Mouse (Mus musculus) embryo, embryonic 11 days (tissue): ENCODE measurements around the gene 4930402H24Rik.
"Not testable (repeated sequence)": the region's sequence is repeated elsewhere in the genome, so short reads cannot be mapped to it uniquely, and the experiment has no call there.

Source experiments
- DNase-seq: peaks from one replicate; pipeline ENCODE4 v3.0.0-alpha.2; 2015

The 4930402H24Rik gene

DNA sequence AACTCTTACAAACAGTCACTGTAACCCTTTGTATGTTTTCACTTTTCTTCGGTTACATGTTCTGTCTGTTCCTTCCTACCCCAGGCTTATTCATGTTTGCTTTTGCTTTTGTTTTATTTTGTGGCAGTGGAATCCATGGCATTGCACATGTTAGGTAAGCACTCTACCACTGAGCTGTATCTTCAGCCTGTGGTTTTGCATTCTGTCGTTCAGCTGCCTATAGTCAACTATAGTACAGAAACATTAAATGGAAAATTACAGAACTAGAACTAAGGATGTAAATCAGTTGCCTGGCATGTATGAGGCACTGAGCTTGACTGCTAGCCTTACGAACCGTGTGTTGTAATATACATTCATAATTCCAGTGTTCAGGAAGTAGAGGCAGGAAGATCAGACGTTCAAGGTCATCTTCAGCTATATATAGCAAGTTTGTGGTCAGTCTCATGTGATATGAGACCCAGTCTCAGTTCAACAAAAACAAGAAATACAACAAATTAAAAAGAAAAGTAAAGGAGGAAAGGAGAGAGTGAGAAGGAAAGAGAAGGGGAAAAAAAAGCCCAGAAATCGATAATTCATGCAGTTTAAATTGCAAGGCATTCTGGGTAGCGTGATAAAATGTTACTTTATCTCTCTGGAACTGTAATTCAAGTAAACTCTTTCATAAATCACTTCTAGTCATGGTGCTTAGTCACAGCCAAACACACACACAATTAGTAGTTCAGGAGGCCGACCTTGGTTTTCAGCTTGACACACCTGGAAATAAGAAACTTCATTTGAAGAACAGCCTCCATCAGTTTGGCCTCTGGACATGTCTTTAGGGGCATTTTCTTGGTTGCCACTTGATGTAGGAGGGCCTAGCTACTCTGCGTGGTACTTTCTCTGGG is 54.6 kb downstream of the 4930402H24Rik start:
- no peak for DNase-seq

DNA sequence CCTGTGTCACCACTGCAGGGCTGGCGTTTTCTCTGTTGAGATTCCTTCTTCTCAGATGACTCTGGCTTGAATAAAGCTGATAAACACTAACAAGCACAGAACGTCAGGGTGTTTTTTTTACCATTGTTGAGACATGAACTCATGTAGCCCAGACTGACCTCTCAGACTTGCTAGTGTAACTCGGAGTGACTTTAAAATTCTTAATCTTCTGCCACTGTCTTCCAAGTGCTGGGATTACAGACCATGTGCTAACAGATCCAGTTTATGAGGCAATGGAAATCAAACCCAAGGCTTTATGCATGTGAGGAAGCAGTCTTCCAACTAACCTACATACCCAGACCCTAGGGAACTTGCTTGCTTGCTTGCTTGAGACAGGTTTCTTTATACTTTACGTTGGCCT is 56.5 kb downstream of the 4930402H24Rik start:
- no peak for DNase-seq

DNA sequence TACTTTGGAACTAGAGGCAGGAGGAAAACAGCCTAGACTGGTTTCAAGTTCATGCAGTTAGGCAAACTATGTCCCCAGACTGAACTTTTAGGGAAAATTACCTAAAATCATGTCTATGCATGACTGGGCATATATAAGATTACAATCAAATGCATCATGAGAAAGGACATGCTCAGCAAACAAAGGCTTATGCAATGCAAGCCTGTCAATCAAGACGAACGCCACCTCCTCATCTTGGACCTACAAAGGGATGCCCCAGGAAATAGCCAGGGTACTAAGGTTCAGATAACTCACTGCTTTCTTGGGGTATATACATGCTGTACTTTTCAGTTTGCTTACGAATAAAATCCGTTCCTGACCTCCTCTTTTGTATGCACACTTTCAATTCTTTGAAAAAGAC is 57.9 kb downstream of the 4930402H24Rik start:
- DNase-seq, result no peak

DNA sequence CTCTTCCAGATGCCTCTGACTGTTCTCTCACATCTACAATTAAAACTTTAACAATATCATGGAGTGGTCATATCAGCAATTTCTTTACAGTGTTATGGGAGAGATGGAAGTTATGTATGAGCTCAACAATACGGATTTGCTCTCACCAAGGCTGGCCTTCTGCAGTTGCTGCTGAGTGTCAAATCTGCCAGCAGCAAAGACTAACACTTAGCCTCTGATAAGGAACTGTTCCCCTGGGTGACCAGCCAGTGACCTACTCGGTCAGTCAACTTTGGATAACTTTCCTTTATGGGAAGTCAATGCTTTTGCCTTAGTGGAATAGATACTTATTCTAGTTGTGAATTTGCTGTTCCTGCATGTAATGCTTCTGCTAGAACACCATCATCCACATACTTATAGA is 62.6 kb downstream of the 4930402H24Rik start:
- DNase-seq, result no peak

DNA sequence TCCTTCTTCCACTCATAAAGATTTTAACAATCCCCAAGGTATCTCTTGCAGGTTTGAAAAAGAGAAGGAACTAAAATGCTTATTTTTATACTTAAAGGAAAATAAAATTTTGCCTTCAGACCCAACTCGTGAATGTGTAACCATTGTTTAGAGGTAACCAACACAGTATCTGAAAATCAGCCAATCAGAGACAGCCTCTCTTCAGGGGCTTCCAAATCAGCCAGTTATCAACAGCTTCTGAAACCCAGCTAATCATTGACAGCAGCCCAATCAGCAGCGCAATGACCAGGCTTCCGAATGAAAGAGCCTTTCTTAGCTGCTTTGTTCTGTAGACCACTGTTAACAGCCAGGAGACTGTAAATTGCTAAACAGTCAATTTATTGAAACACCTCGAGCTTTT is 65.4 kb downstream of the 4930402H24Rik start:
- peak; percentile 87 for DNase-seq

DNA sequence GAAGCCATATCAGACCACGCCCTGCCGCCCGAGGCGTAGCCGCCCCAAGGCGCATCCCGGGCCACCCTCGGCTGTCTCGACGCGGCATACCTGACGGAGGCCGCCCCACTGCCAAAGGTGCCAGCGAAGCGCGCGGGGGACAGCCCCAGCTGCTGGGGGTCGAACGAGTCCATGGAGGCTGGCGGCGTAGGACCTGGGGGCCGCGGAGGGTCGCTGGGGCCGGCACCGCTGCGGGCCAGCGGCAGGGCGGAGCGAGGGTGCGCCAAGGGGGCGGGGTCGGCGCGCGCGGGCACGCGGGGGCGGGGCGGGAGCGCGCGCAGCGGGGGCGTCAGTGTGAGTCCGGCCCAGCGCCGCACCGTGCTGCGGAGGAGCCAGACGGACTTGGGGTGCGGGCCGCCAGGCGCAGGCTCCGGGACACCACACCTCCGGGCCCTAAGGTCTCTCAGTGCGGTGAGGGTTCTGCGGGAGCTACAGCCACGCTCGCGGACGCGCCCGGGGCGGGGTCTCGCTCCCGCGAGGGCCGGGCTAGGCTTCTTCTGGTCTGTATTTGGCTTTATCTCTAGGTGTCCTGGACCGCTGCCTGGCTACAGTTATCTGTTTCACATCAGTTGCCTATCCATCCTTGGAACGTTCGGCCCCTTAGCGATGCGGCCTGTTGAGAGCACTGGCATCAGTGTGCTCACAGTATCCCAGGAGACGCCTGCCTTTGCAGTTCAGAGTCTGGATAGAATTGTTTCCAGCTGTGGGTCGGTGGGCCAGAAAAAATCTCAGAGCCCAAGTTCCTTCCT is 66.1 kb downstream of the 4930402H24Rik start:
- peak; percentile 87 for DNase-seq

DNA sequence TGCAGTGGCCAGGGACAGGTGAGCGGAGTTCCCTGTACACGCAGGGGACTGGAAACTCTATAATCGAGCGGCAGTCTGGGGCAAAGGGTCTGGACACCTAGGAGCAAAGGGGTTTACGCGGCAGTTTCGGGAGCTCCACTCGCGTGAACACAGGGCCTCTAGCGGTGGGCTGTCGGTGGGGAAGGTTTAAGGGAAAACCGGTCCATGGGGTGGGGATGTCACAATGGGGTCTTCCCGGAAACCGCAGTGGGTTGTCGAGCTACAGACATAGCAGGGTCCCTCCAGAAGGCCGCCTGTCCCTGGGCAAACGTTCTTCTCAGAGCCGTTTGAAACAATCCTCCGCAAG is 66.7 kb downstream of the 4930402H24Rik start:
- DNase-seq, result no peak

DNA sequence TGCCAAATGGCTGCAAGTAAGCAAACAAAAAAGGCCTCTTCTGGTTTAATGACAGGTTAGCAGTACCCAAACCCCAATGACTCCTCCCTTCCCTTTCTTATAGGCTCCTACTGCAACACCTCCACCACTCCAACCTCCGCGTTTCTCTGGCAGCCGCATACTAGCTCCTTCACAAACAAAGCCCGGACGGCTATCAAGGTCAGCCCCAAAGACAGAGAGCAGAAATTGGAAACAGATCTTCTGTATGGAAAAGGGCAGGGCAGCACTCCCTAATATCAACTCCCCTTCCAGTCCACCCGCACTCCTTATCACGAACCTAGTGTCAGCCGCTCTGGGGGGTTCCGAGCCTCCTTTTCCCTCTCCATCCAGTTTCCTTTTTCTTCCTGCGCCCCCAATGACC is 67.1 kb downstream of the 4930402H24Rik start:
- DNase-seq, result peak; percentile 34

DNA sequence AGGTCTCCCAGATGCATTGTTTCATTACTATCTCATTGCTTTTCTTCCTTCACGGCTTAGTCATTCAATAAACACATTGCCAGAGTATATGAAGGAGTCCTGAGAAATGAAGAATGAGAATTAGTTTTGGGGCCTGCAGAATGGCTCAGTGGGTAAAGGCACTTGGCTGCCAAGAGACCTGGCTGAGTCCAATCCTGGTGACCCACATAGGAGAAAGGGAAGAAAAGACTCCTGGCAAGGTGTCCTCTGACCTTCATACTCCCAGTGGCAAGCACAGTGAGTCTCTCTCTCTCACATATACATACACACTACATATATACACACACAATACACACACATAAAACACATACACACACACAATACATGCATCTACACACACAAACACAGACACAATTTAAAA is 68.1 kb downstream of the 4930402H24Rik start:
- DNase-seq, result no peak

DNA sequence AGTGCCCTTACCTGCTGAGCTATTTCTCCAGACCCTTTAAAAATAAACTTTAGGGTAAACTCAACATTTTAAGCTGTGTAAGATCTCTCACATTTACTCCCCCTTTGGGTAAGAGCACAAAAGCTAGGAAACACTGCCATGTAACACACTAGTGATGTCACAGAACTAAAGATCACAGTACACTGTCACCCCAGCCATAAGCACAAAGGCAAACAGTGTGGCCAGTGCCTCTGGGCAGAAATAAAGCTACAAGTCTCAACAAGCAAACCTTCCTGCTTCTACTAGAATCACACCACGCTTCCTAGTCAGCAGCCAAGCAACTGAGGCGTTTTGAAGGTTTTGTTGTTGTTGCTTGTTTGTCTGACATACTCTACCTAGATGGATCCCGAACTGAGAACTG is 72.5 kb downstream of the 4930402H24Rik start:
- DNase-seq, result no peak

DNA sequence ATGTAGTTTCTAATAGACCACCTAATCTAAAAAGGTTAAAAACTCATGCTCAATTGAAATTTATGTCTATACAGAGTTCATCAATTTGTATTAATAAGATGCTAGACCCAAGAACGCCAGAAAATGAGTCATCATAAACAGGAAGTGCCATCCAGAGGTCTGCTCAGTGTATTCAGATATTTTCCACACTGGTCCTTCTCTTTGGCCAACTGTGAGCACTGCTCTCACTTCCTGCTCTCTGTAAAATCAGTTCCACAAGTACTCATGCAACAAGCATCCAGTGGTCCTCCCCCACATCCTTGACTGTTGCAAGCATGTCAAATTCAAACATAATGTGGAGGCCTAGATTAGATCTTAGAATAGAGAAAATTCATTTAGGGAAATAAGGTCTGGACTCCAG is 73.6 kb downstream of the 4930402H24Rik start:
- no peak for DNase-seq

DNA sequence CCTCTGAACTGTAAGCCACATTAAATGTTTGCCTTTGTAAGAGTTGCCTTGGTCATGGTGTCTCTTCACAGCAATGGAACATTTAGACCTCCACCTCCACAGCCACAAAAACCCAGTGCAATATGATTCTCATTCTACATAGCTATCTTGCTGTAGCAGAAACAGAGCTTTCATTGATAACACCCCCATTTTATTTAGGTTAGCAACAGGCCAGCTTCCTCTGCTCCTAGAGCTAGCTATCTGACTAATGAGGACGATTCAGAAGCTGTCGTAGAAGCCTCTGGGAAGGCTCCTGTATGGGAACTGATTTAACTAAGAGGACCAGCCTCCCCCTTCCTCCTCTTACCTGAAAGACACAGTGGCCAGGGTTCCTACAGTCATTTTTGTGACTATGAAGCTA is 74.2 kb downstream of the 4930402H24Rik start:
- DNase-seq, result no peak

DNA sequence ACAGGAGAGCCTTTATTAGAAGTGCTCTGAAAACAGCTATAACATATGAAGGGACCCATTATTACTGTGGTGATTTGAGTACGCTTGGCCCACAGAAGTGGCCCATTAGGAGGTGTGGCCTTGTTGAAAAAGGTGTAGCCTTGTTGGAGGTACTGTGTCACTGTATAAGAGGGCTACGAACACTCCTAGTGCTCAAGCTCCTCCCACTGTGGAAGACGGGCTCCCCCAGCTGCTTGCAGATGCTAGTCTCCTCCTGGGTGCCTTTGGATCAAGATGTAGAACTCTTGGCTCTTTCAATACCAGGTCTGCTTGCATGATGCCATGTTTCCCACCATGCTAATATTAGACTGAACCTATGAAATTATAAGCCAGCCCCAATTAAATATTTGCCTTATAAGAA is 76.0 kb downstream of the 4930402H24Rik start:
- no peak for DNase-seq

DNA sequence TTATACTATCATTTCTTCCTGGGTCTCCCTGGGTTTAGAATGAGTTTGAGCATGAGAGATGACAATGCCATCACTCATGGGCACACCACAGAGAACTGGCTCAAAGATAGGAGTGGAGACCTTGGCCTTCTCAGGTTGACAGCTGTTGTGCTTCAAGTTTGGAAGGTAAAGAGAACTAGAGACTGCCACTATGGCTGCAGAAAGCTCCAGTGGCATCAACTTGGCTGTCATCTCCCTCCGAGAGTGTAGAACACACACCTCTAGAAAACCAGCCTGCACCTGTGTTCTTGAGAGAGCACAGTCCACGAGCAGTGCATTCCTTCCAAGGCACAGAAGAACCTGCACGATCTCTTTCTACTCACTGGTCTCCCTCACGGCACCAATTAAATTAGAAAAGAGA is 76.7 kb downstream of the 4930402H24Rik start:
- DNase-seq, result no peak

DNA sequence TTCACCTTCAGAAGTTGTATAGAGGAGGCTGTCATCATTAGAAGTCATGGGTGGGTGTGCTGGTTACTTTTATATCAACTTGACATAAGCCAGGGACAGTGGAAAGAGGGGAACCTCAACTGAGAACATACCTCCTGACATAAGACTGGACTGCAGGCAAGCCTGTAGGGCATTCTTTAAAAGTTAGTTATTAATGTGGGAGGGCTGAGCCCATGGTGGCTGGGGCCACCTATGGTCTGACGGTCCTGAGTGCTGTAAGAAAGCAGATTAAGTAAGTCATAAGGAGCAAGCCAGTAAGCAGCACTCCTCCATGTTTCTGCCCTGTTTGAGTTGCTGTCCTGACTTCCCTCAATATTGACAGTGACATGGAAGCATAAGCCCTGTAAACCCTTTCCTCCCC is 77.5 kb downstream of the 4930402H24Rik start:
- DNase-seq, result no peak

DNA sequence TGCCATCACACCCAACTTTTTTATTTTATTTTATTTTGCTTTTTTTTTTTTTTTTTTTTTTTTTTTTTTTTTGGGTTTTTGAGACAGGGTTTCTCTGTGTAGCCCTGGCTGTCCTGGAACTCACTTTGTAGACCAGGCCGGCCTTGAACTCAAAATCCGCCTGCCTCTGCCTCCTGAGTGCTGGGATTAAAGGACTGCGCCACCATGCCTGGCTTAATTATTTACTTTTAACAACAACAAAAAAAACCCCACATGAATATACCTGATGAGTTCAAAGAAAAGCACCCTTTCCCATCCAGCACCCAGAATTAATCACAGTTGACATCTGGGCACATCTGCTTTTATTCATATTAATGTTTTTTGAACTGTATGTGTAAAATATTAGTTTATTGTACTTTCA is 78.1 kb downstream of the 4930402H24Rik start:
- not testable (repeated sequence) for DNase-seq

DNA sequence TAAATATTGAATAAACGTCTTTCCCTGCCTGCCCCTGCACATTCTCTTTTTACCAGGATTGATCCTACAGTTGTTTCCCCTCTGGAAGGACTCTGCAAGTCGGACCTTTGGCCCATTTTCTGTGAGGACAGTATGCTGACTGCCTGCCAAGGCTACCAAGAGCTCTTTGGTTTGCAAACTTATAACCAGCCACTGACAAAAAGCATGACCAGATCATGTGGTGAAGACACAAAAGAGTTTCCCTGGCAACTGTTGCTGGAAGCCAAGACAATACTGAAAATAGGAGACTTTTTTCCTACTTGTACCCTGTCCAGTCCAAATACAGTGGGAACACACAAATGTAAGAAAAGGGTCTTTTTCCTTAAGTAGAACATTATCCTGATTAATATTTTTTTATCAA is 78.8 kb downstream of the 4930402H24Rik start:
- peak; percentile 18 for DNase-seq

DNA sequence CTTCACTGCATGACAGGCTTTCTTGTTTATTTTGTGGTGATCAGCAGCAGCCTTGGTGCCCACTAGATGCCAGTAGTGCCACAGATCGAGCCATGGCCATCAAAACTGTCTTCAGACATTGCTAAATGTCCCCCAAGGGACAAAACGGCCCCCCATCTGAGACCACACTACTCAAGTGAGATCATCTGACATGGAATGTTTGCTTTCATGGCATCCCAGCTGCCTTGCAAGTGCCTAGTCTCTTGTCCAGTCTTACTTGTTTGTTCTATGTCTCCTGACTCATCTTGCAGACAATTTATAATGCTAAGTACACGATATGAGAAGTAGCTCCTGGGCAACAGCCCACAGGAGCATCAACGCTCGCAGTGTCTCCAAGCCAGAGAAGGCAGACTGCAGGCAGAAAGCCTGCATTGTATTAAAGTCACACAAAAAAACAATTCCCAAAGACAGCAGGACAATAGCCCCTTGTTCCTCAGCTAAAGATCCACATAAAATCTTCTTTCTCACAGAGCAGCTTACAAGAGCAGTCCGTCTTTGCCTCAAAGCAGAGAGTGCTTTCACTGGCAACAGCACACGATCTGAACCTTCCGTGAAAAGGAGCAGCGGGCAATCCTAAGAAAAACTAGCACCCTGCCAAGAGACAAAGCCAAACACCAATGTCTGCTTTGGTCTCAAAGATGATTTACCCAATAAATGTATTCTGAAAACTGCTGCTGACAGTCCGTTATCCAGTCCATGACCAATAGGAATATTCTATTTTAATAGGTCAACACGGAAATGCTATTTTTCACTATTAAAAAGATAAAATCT is 87.2 kb downstream of the 4930402H24Rik start:
- DNase-seq, result peak; percentile 41

DNA sequence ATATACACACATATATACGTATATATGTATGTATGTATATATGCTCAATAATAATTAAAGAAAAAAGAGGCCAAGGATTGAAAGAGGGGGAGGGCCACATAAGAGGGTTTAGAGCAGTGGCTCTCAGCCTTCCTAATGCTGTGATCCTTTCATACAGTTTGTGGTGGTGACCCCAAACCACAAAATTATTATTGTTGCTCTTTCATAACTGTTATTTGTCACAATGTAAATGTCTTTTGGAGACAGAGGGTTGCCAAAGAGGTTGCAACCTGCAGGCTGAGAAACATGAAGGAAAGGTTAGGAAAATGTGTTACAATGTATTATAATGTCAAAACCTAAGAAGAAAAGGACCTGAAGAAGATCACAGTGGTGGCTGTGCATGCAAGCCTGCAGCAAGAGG is 88.3 kb downstream of the 4930402H24Rik start:
- no peak for DNase-seq

DNA sequence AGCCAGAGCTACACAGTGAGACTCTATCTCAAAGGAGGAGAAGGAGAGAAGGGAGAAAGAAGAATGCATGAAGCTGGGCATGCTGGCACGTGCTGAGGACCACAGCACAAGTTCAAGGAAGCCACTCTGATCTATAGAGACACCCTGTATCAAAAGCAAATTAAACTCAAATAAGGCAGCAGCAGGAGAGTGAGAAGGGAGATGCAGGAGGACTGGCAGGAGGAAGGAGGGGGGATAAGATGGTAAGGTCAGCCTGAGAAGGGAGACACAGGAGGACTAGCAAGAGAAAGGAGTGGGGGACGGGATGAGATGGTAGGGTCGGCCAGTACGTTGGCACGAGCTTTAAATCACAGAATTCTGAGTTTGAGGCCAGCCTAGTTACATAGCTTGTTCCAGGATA is 90.0 kb downstream of the 4930402H24Rik start:
- no peak for DNase-seq

DNA sequence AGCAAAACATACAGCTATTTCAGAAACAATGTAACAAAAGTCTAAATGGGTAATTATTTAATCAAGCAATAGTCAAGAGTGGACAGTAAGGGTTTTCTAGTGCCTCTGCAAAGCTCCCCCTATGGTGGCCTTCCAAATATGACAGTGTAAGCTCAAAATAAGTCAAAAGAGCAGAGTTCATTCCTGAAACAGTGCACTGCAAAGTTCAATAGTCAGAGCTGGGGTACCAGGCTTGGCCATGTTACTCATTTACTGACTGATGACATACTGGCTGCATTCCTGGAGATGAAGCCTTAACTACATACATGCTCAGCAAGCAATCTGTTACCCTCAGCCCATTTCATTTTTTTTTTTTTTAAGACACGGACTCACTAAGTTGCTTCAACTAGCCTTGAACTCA is 91.7 kb downstream of the 4930402H24Rik start:
- no peak for DNase-seq

DNA sequence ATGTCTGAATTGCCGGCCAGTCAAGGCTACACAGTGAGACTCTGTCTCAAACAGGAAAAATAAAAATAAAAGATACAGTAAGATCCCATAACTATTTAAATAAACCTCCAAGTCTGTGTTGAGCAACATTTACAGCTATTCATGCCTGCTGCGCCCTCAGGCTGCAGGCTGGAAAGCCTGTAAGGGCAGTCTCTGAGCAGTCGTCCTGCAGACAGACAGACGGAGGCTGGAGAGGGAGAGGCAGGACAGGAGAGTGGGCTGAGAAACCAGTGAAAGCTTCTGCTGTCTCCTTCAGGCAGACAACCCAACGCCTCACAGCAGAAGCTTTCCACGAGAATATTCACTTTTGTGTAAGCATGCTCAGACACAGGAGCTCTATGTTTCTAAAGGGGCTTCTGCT is 92.5 kb downstream of the 4930402H24Rik start:
- DNase-seq, result no peak

DNA sequence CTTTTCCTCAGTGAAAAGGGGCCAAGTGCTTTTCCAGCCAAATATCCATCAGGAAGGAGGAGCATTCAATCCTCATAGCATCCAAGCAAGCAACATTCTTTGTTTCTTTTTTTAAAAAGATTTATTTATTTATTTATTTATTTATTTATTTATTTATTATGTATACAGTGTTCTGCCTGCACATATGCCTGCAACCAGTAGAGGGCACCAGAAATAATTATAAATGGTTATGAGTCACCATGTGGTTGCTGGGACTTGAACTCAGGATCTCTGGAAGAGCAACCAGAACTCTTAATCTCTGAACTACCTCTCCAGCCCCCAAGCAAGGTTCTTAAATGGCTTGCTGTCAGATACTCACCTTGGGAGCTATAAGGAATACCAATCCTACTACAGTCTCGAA is 93.7 kb downstream of the 4930402H24Rik start:
- DNase-seq, result peak; percentile 18
